13 mouse cellular contexts compared by ENCODE assay signal in the genomic region with DNA sequence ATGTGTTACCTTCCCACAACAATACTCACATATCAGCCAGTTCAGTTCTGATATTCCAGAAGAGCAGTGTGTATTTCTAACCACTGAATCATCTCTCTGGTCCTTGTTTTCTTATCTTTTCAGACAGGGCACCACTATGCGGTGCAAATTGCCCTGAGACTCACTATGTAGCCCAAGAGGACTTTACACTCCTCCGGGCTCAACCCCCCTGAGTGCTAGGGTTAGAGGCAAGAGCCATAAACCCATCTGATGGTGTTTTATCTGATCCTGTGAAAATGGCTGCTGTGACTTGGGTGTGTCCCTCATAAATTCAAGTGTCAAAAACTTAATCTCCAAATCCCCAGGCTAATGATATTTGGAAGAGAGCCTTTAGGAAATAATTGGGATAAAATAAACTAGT.
"Had no signal": no experiment of that assay in that cellular context is flagged by ENCODE, and none has a peak within 500 bp of the region (broad histone marks: within the 10 kb centered on the region; RNA-seq: fewer than 3 reads in every experiment).

No protein-coding gene starts in this region.

- H3K4me2 ChIP-seq: liver, embryonic 11.5 days; lung, embryonic 15.5 days; midbrain, embryonic 13.5 days; neural tube, embryonic 12.5 days had no signal

- H3K9ac ChIP-seq: lung, embryonic 15.5 days; midbrain, embryonic 13.5 days; neural tube, embryonic 12.5 days had no signal

- H3K36me3 ChIP-seq: limb, embryonic 10.5 days; lung, embryonic 15.5 days; midbrain, embryonic 13.5 days; neural tube, embryonic 12.5 days had no signal

- H3K27ac ChIP-seq: limb, embryonic 10.5 days; lung, embryonic 15.5 days; midbrain, embryonic 13.5 days; neural tube, embryonic 12.5 days had no signal

- H3K4me1 ChIP-seq: limb, embryonic 10.5 days; midbrain, embryonic 13.5 days; neural tube, embryonic 12.5 days had no signal

- ATAC-seq: inflammation-experienced regulatory T-cells, adult 6 months; midbrain, embryonic 13.5 days had no signal

- H3K27me3 ChIP-seq: lung, embryonic 15.5 days; midbrain, embryonic 13.5 days; neural tube, embryonic 12.5 days had no signal

- H3K4me3 ChIP-seq: limb, embryonic 10.5 days; lung, embryonic 15.5 days; midbrain, embryonic 13.5 days; neural tube, embryonic 12.5 days had no signal

- DNase-seq: kidney, postnatal 14 days; lung, postnatal 36 days; retina, postnatal 1 day; right cerebral cortex, postnatal 4 days; spleen, adult 18-20 months; thymus, adult 18-20 months; thymus, postnatal 25 days had no signal

- H3K9me3 ChIP-seq: limb, embryonic 10.5 days; lung, embryonic 15.5 days; midbrain, embryonic 13.5 days; neural tube, embryonic 12.5 days had no signal
